Mouse (Mus musculus) CH12.LX (cell line): ENCODE measurements around the gene B430218F22Rik. TPM values are rescaled to one million over a fixed set of nuclear protein-coding genes. Genes with fewer than 3 reads are reported as not detected.
A peak's percentile ranks its signal among the peaks of the same experiment; 100 is the strongest.

ENCODE experiments used
- DNase-seq: peaks from one replicate; pipeline ENCODE4 v3.0.0-alpha.2; 2013; ENCODE audit errors: extremely low read depth
- H3K27ac ChIP-seq: 2 replicates; pipeline ENCODE4 v1.5.1; 2012; ENCODE audit warnings: low read depth, mild to moderate bottlenecking, control low read depth, moderate library complexity; ENCODE audit not compliant: insufficient read depth
- H3K27me3 ChIP-seq: replicated peaks from 2 replicates; pipeline ENCODE3; 2012; ENCODE audit warnings: inconsistent platforms
- H3K36me3 ChIP-seq, 2 experiments: replicated peaks in 1 of 2; 2 replicates each; pipeline versions ENCODE3 to v1.6.1; 2012; ENCODE audit warnings: inconsistent platforms in 1 of 2, low read length in 1 of 2, mild to moderate bottlenecking in 1 of 2, mixed read lengths in 1 of 2, moderate library complexity in 1 of 2; ENCODE audit not compliant: control insufficient read depth in 1 of 2, insufficient read depth in 1 of 2
- H3K4me1 ChIP-seq, 2 experiments: 2 replicates each; pipeline ENCODE4 v1.6.1; 2012; ENCODE audit warnings: inconsistent platforms in 1 of 2, moderate library complexity in 1 of 2; ENCODE audit not compliant: insufficient read depth in 2 of 2, control insufficient read depth in 1 of 2
- H3K4me2 ChIP-seq: 2 replicates; pipeline ENCODE4 v1.6.1; 2012; ENCODE audit warnings: low read depth, mild to moderate bottlenecking, control low read depth; ENCODE audit not compliant: poor library complexity, insufficient read depth, severe bottlenecking
- H3K4me3 ChIP-seq, 3 experiments: fragments of 150-350 bp in 1 of 3; sonication (generic) in 1 of 3; replicated peaks in 1 of 3; 2 replicates each; pipeline versions ENCODE3 to v1.5.1; 2011 to 2012; ENCODE audit warnings: low read depth in 2 of 3, low read length in 2 of 3, mild to moderate bottlenecking in 2 of 3, moderate library complexity in 2 of 3, control low read depth in 1 of 3, improper control_type of control experiment in 1 of 3, inconsistent platforms in 1 of 3, mixed read lengths in 1 of 3; ENCODE audit not compliant: poor library complexity in 1 of 3
- H3K79me2 ChIP-seq: replicated peaks from 2 replicates; pipeline ENCODE4 v1.6.1; 2012; ENCODE audit warnings: mild to moderate bottlenecking, moderate library complexity; ENCODE audit not compliant: control insufficient read depth, poor library complexity, insufficient read depth, severe bottlenecking; ENCODE audit errors: extremely low read depth
- H3K9ac ChIP-seq: 2 replicates; pipeline ENCODE4 v1.6.1; 2012; ENCODE audit warnings: low read depth, mild to moderate bottlenecking, control low read depth, moderate library complexity; ENCODE audit not compliant: insufficient read depth
- H3K9me3 ChIP-seq: replicated peaks from 2 replicates; pipeline ENCODE3; 2012; ENCODE audit warnings: low read length, inconsistent platforms, mixed read lengths
- BHLHE40 ChIP-seq: IDR thresholded peaks from 2 replicates; pipeline ENCODE4 v1.6.1; 2011; ENCODE audit warnings: mild to moderate bottlenecking, low read depth, low read length, improper control_type of control experiment
- CHD1 ChIP-seq: IDR thresholded peaks from 2 replicates; pipeline ENCODE4 v1.6.1; 2012; ENCODE audit warnings: low read depth, low read length, improper control_type of control experiment, inconsistent platforms
- CTCF ChIP-seq, 2 experiments: IDR thresholded peaks in 1 of 2; conservative IDR thresholded peaks in 1 of 2; 2 replicates each; pipeline ENCODE4 v1.5.1; 2011 to 2012; ENCODE audit warnings: low read depth in 2 of 2, low read length in 2 of 2, improper control_type of control experiment in 1 of 2, inconsistent platforms in 1 of 2, mild to moderate bottlenecking in 1 of 2, moderate library complexity in 1 of 2
- E2F4 ChIP-seq: IDR thresholded peaks from 2 replicates; pipeline ENCODE4 v1.6.1; 2011; ENCODE audit warnings: low read depth, low read length, improper control_type of control experiment; ENCODE audit not compliant: insufficient replicate concordance
- ELF1 ChIP-seq: IDR thresholded peaks from 2 replicates; pipeline ENCODE4 v1.6.1; 2014; ENCODE audit warnings: low read depth, mild to moderate bottlenecking, inconsistent platforms, low read length, improper control_type of control experiment
- EP300 ChIP-seq: IDR thresholded peaks from 2 replicates; pipeline ENCODE4 v1.6.1; 2011; ENCODE audit warnings: low read length, improper control_type of control experiment
- ETS1 ChIP-seq: conservative IDR thresholded peaks from 2 replicates; pipeline ENCODE4 v1.6.1; 2012; ENCODE audit warnings: low read depth, mild to moderate bottlenecking, inconsistent platforms, low read length, improper control_type of control experiment, moderate library complexity
- GABPA ChIP-seq: IDR thresholded peaks from 2 replicates; pipeline ENCODE4 v1.6.1; 2012; ENCODE audit warnings: low read depth, low read length, improper control_type of control experiment, inconsistent platforms; ENCODE audit not compliant: insufficient replicate concordance
- HCFC1 ChIP-seq: IDR thresholded peaks from 2 replicates; pipeline ENCODE4 v1.6.1; 2012; ENCODE audit warnings: low read depth, mild to moderate bottlenecking, inconsistent platforms, low read length, improper control_type of control experiment
- IRF4 ChIP-seq: IDR thresholded peaks from 2 replicates; pipeline ENCODE4 v1.6.1; 2014; ENCODE audit warnings: low read depth, mild to moderate bottlenecking, inconsistent platforms, low read length, improper control_type of control experiment
- JUN ChIP-seq: IDR thresholded peaks from 2 replicates; pipeline ENCODE4 v1.6.1; 2011; ENCODE audit warnings: low read depth, mild to moderate bottlenecking, low read length, improper control_type of control experiment, moderate library complexity; ENCODE audit not compliant: insufficient read depth
- JUND ChIP-seq: conservative IDR thresholded peaks from 2 replicates; pipeline ENCODE4 v1.6.1; 2011; ENCODE audit warnings: low read depth, low read length, improper control_type of control experiment
- MAFK ChIP-seq: IDR thresholded peaks from 2 replicates; pipeline ENCODE4 v1.6.1; 2011; ENCODE audit warnings: low read length, improper control_type of control experiment; ENCODE audit not compliant: insufficient replicate concordance
- MAX ChIP-seq: IDR thresholded peaks from 2 replicates; pipeline ENCODE4 v1.6.1; 2011; ENCODE audit warnings: low read length, improper control_type of control experiment
- MAZ ChIP-seq: IDR thresholded peaks from 2 replicates; pipeline ENCODE4 v1.6.1; 2012; ENCODE audit warnings: low read depth, mild to moderate bottlenecking, inconsistent platforms, low read length, improper control_type of control experiment, moderate library complexity
- MXI1 ChIP-seq: IDR thresholded peaks from 2 replicates; pipeline ENCODE4 v1.6.1; 2011; ENCODE audit warnings: mild to moderate bottlenecking, low read depth, low read length, improper control_type of control experiment
- NELFE ChIP-seq: IDR thresholded peaks from 2 replicates; pipeline ENCODE4 v1.6.1; 2011; ENCODE audit warnings: low read depth, low read length, improper control_type of control experiment
- NRF1 ChIP-seq: IDR thresholded peaks from 2 replicates; pipeline ENCODE4 v1.6.1; 2014; ENCODE audit warnings: low read depth, mild to moderate bottlenecking, inconsistent platforms, low read length, improper control_type of control experiment, moderate library complexity
- PAX5 ChIP-seq: IDR thresholded peaks from 2 replicates; pipeline ENCODE4 v1.6.1; 2012; ENCODE audit warnings: low read length, inconsistent platforms, mixed read lengths
- POLR2AphosphoS2 ChIP-seq: IDR thresholded peaks from 2 replicates; pipeline ENCODE4 v1.6.1; 2011; ENCODE audit warnings: low read depth, low read length, improper control_type of control experiment
- RAD21 ChIP-seq: IDR thresholded peaks from 2 replicates; pipeline ENCODE4 v1.6.1; 2011; ENCODE audit warnings: low read depth, mild to moderate bottlenecking, low read length, improper control_type of control experiment, moderate library complexity
- RCOR1 ChIP-seq: conservative IDR thresholded peaks from 2 replicates; pipeline ENCODE4 v1.6.1; 2012; ENCODE audit warnings: low read depth, mild to moderate bottlenecking, inconsistent platforms, low read length, improper control_type of control experiment
- SMC3 ChIP-seq: IDR thresholded peaks from 2 replicates; pipeline ENCODE4 v1.6.1; 2011; ENCODE audit warnings: low read depth, low read length, improper control_type of control experiment
- TBP ChIP-seq: conservative IDR thresholded peaks from 2 replicates; pipeline ENCODE4 v1.6.1; 2011; ENCODE audit warnings: low read depth, low read length, improper control_type of control experiment
- UBTF ChIP-seq: IDR thresholded peaks from 2 replicates; pipeline ENCODE4 v1.6.1; 2012; ENCODE audit warnings: low read depth, mild to moderate bottlenecking, inconsistent platforms, low read length, improper control_type of control experiment, moderate library complexity
- USF1 ChIP-seq: IDR thresholded peaks from 2 replicates; pipeline ENCODE4 v1.6.1; 2014; ENCODE audit warnings: low read depth, mild to moderate bottlenecking, inconsistent platforms, low read length, improper control_type of control experiment
- USF2 ChIP-seq: conservative IDR thresholded peaks from 2 replicates; pipeline ENCODE4 v1.6.1; 2011; ENCODE audit warnings: low read depth, low read length, improper control_type of control experiment
- ZC3H11A ChIP-seq: IDR thresholded peaks from 2 replicates; pipeline ENCODE4 v1.6.1; 2012; ENCODE audit warnings: low read depth, mild to moderate bottlenecking, inconsistent platforms, low read length, improper control_type of control experiment
- ZKSCAN1 ChIP-seq: IDR thresholded peaks from 2 replicates; pipeline ENCODE4 v1.6.1; 2012; ENCODE audit warnings: low read depth, inconsistent platforms, low read length, improper control_type of control experiment, borderline replicate concordance
- ZMIZ1 ChIP-seq: IDR thresholded peaks from 2 replicates; pipeline ENCODE4 v1.6.1; 2012; ENCODE audit warnings: low read depth, mild to moderate bottlenecking, inconsistent platforms, low read length, improper control_type of control experiment
- ZNF384 ChIP-seq: IDR thresholded peaks from 2 replicates; pipeline ENCODE4 v1.6.1; 2012; ENCODE audit warnings: low read depth, low read length, improper control_type of control experiment, inconsistent platforms
- dilution Hi-C: fragments of 300-500 bp; cut with MboI; formaldehyde crosslinking; loops from 2 replicates; pipeline ENCODE4 v1.14.3; 2020; ENCODE audit warnings: low sequenced_read_pairs; ENCODE audit not compliant: extremely low pct_unique_long_range_greater_than_20kb, extremely low pct_ligation_motif_present
- in situ Hi-C: fragments of 300-500 bp; cut with MboI; formaldehyde crosslinking; loops from 3 replicates; pipeline ENCODE4 v1.14.3; 2019; ENCODE audit warnings: low sequenced_read_pairs, low pct_ligation_motif_present, low pct_unique_long_range_greater_than_20kb, mixed read lengths
- polyA plus RNA-seq: library from polyadenylated mRNA; unstranded; fragments of >175 nt; gene quantifications from 2 replicates; pipeline ENCODE4 v1.2.1, GENCODE M21; 2012; ENCODE audit warnings: low read depth; ENCODE audit not compliant: insufficient read length
- total RNA-seq, 2 experiments: library from RNA; depleted of rRNA; stranded (reverse); fragments of 300-350 nt in 1 of 2; fragments of >200 nt in 1 of 2; gene quantifications; 2 replicates each; pipeline ENCODE4 v1.2.3; 2012 to 2014

The B430218F22Rik gene
- total and polyA plus RNA-seq, 3 experiments, result 0.48 to 12.0 (median 0.64) TPM

DNA sequence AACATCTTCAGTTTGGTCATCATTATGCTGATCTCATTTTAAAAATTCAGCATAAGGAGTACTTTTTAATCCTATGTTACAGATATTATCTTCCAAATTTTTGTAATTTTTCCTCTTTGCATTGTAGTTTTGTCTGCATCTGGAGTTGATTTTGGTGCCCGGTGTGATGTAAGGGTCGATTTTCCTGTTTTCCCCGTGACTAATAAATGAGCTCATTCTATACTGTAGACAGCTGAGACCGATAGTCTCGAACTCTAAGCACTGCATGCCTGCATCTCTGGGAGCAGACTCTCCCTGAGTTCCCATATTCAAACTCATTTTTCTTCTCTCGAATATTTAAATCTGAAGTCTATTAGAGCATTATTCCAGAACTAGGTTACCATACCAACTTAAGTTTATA lies 13.9 kb downstream of the B430218F22Rik start:
- no peak overlapping the region for H3K4me3 ChIP-seq
- H3K4me1 ChIP-seq, result no peaks in the 10 kb centered on the region
- no peak overlapping the region for H3K9ac ChIP-seq
- no peaks in the 10 kb centered on the region for H3K9me3 ChIP-seq
- no peak for DNase-seq
- H3K36me3 ChIP-seq, result no peaks in the 10 kb centered on the region
- no peak for TF ChIP-seq CHD1
- TF ChIP-seq JUND, result no peak
- no peak for TF ChIP-seq BHLHE40
- no peak for TF ChIP-seq GABPA
- no peak for TF ChIP-seq POLR2AphosphoS2
- TF ChIP-seq E2F4, result no peak
- no peak for TF ChIP-seq USF1
- TF ChIP-seq ELF1, result no peak
- no peak for TF ChIP-seq MXI1
- no peak for TF ChIP-seq NRF1
- TF ChIP-seq ZNF384, result no peak
- no peak for TF ChIP-seq MAX
- no peak for TF ChIP-seq EP300
- TF ChIP-seq HCFC1, result no peak
- TF ChIP-seq MAZ, result no peak
- TF ChIP-seq, all 38 proteins: peak for 0
- dilution Hi-C loops (no loop called here), in situ Hi-C loops (loop anchor here (25.0 kb wide), 1 partner anchor 962 kb away; no protein-coding TSS in a partner anchor)
- H3K27me3 ChIP-seq, result no peaks in the 10 kb centered on the region
- no peak overlapping the region for H3K27ac ChIP-seq
- H3K4me2 ChIP-seq, result peak overlapping the region; percentile 50; the same call in 1 of the 2 replicates
- H3K79me2 ChIP-seq, result no peaks in the 10 kb centered on the region

- Histone ChIP-seq H3K79me2 (no peaks in the 10 kb centered on the region), H3K4me3 (no peak overlapping the region), H3K9ac (no peak overlapping the region), H3K36me3 (no peaks in the 10 kb centered on the region), H3K9me3 (no peaks in the 10 kb centered on the region), H3K4me1 (no peaks in the 10 kb centered on the region), H3K27me3 (no peaks in the 10 kb centered on the region), H3K4me2 (no peak overlapping the region), H3K27ac (no peak overlapping the region)
- in situ Hi-C loops (loop anchor here (25.0 kb wide), 1 partner anchor 959 kb away; no protein-coding TSS in a partner anchor), dilution Hi-C loops (no loop called here)
- no peak for DNase-seq
- TF ChIP-seq BHLHE40 (no peak), SMC3 (peak; percentile 72), ZNF384 (no peak), USF2 (no peak), NELFE (no peak), USF1 (no peak), POLR2AphosphoS2 (no peak), ZKSCAN1 (no peak), CTCF (conservative IDR thresholded peaks at IDR 0.05 in 1 of 2, IDR thresholded peaks at IDR 0.05 in 1 of 2; ENCODE audit: low read depth in 2 of 2, low read length in 2 of 2) (peak in 1 of 2 experiments; percentile 80; a peak in 2 of 4 replicates), JUN (no peak), MXI1 (no peak), RAD21 (peak; percentile 93), TBP (no peak), ZC3H11A (peak; percentile 37; the same call in 1 of the 2 replicates), ETS1 (no peak), IRF4 (no peak), UBTF (no peak), JUND (no peak), HCFC1 (no peak), ZMIZ1 (no peak), RCOR1 (no peak), PAX5 (no peak), MAFK (peak; percentile 72; the same call in 1 of the 2 replicates)
Observed at GRCm38 (mm10) chr13:118403544-118403943, 17.1 kb downstream of the B430218F22Rik start.
